In genomic region chr2:34912613-34913012, GRCm38 (mm10) we compare ENCODE assay signal across 8 mouse cellular contexts. TPM values are rescaled to one million over a fixed set of nuclear protein-coding genes. Genes with fewer than 3 reads are reported as not detected.
A peak's percentile ranks its signal among the peaks of the same experiment; 100 is the strongest.
DNase-seq lines count a peak whose midpoint lies in the region; ATAC-seq lines count a peak whose summit lies in the region.

No protein-coding gene starts in this region.

- H3K36me3 ChIP-seq in liver, embryonic 11.5 days (ENCODE audit: control insufficient read depth, insufficient read depth, low read length) = no peaks in the 10 kb centered on the region
- H3K36me3 ChIP-seq in forebrain, embryonic 13.5 days (ENCODE audit: poor library complexity, severe bottlenecking) = no peaks in the 10 kb centered on the region; the same call in 1 of the 2 replicates
- H3K36me3 ChIP-seq in liver, embryonic 13.5 days = peaks cover 20% of the 10 kb centered on the region; the same call in 1 of the 2 replicates

- peak overlapping the region; percentile 50; the same call in 1 of the 2 replicates for H3K9ac ChIP-seq in liver, embryonic 11.5 days (ENCODE audit: low read depth, low read length)
- peak overlapping the region; percentile 63; the same call in 1 of the 2 replicates for H3K9ac ChIP-seq in forebrain, embryonic 13.5 days
- H3K9ac ChIP-seq in liver, embryonic 13.5 days = peak overlapping the region; percentile 78

- H3K9me3 ChIP-seq in liver, embryonic 11.5 days (ENCODE audit: control insufficient read depth, low read length) = no peaks in the 10 kb centered on the region
- H3K9me3 ChIP-seq in forebrain, embryonic 13.5 days (replicated peaks) = no peaks in the 10 kb centered on the region
- H3K9me3 ChIP-seq in liver, embryonic 13.5 days (replicated peaks) = no peaks in the 10 kb centered on the region

- intact Hi-C loops in gastrocnemius, postnatal 14 days (cut with DNase I; ENCODE audit: low total_unique reads) = no loop called here

- H3K27ac ChIP-seq in liver, embryonic 11.5 days (ENCODE audit: low read depth, low read length) = no peak overlapping the region
- no peak overlapping the region for H3K27ac ChIP-seq in forebrain, embryonic 13.5 days
- no peak overlapping the region for H3K27ac ChIP-seq in liver, embryonic 13.5 days

- no peak for DNase-seq in liver, embryonic 11.5 days (ENCODE audit: low spot score)
- DNase-seq in liver = no peak
- no peak for DNase-seq in liver, embryonic 13.5 days
- peak; percentile 46 for DNase-seq in thymus, postnatal 0 days (ENCODE audit: low spot score)
- no peak for DNase-seq in B cell, adult 2 months
- no peak for DNase-seq in frontal cortex, postnatal 36 days (ENCODE audit: low spot score in 2 of 2)
- no peak for DNase-seq in gastrocnemius, postnatal 14 days

- WGBS in liver, embryonic 11.5 days = 43% methylated on average over 7 of the region's 7 CpGs
- WGBS in forebrain, embryonic 13.5 days = 36% methylated on average over 7 of the region's 7 CpGs
- WGBS in liver, embryonic 13.5 days (ENCODE audit: insufficient replicate concordance) = 56% methylated on average over 7 of the region's 7 CpGs

- peak overlapping the region; percentile 85 for H3K4me2 ChIP-seq in liver, embryonic 11.5 days
- H3K4me2 ChIP-seq in forebrain, embryonic 13.5 days = peak overlapping the region; percentile 82
- H3K4me2 ChIP-seq in liver, embryonic 13.5 days = peak overlapping the region; percentile 90

- H3K4me1 ChIP-seq in liver, embryonic 11.5 days (replicated peaks; ENCODE audit: control insufficient read depth, insufficient read depth, low read length) = peaks cover 10% of the 10 kb centered on the region
- H3K4me1 ChIP-seq in forebrain, embryonic 13.5 days = peaks cover 25% of the 10 kb centered on the region
- H3K4me1 ChIP-seq in liver, embryonic 13.5 days (replicated peaks) = peaks cover 28% of the 10 kb centered on the region

- ATAC-seq in liver, embryonic 11.5 days (replicated peaks; ENCODE audit: low FRiP score) = no peak
- ATAC-seq in forebrain, embryonic 13.5 days = no peak
- ATAC-seq in liver, embryonic 13.5 days (ENCODE audit: low read depth) = no peak

- peak overlapping the region; percentile 76 for H3K4me3 ChIP-seq in liver, embryonic 11.5 days (ENCODE audit: low read depth, low read length)
- peak overlapping the region; percentile 59 for H3K4me3 ChIP-seq in forebrain, embryonic 13.5 days
- H3K4me3 ChIP-seq in liver, embryonic 13.5 days (replicated peaks) = peak overlapping the region; percentile 74

- peaks cover 30% of the 10 kb centered on the region for H3K27me3 ChIP-seq in liver, embryonic 11.5 days (replicated peaks; ENCODE audit: control insufficient read depth, insufficient read depth, low read length)
- peaks cover 38% of the 10 kb centered on the region for H3K27me3 ChIP-seq in forebrain, embryonic 13.5 days
- peaks cover 39% of the 10 kb centered on the region for H3K27me3 ChIP-seq in liver, embryonic 13.5 days

RNA-seq across cellular contexts. Expression of gene Phf19, which starts 1.2 kb away (rescaled TPM):
- polyA plus RNA-seq in liver, embryonic 11.5 days (2014; fragmentation: Nextera tagmentation; extraction: Ambion mirVana) = 4.5 and 5.2 TPM in 2 replicates
- 4.2 and 4.5 TPM in 2 replicates for polyA plus RNA-seq in forebrain, embryonic 13.5 days (2015; fragmentation: Nextera tagmentation; extraction: Ambion mirVana)
- polyA plus RNA-seq in liver, embryonic 13.5 days (2015; fragmentation: Nextera tagmentation; extraction: Ambion mirVana) = 2.3 and 3.0 TPM in 2 replicates
- polyA plus RNA-seq in thymus, postnatal 0 days (2015; fragmentation: Nextera tagmentation; extraction: Ambion mirVana) = 10.7 TPM in 2 replicates
- total RNA-seq in gastrocnemius, postnatal 14 days (2021) = 1 to 10 TPM; 1.7 to 2.1 TPM

RNA-seq across cellular contexts. Expression of gene Psmd5, which starts 37.8 kb away (rescaled TPM):
- polyA plus RNA-seq in liver, embryonic 11.5 days (2014; fragmentation: Nextera tagmentation; extraction: Ambion mirVana) = 138 and 147 TPM in 2 replicates
- polyA plus RNA-seq in forebrain, embryonic 13.5 days (2015; fragmentation: Nextera tagmentation; extraction: Ambion mirVana) = 101 and 109 TPM in 2 replicates
- 93.6 and 106 TPM in 2 replicates for polyA plus RNA-seq in liver, embryonic 13.5 days (2015; fragmentation: Nextera tagmentation; extraction: Ambion mirVana)
- polyA plus RNA-seq in thymus, postnatal 0 days (2015; fragmentation: Nextera tagmentation; extraction: Ambion mirVana) = 81.1 and 85.3 TPM in 2 replicates
- 10 to 100 TPM; 13.5 to 13.8 TPM for total RNA-seq in gastrocnemius, postnatal 14 days (2021)

RNA-seq across cellular contexts. Expression of gene Cutal, which starts 38.4 kb away (rescaled TPM):
- 2.5 and 2.7 TPM in 2 replicates for polyA plus RNA-seq in liver, embryonic 11.5 days (2014; fragmentation: Nextera tagmentation; extraction: Ambion mirVana)
- polyA plus RNA-seq in forebrain, embryonic 13.5 days (2015; fragmentation: Nextera tagmentation; extraction: Ambion mirVana) = 0.08 TPM in 1 of 2 replicates, not detected in the other
- polyA plus RNA-seq in liver, embryonic 13.5 days (2015; fragmentation: Nextera tagmentation; extraction: Ambion mirVana) = 3.4 and 4.4 TPM in 2 replicates
- 0.30 and 0.62 TPM in 2 replicates for polyA plus RNA-seq in thymus, postnatal 0 days (2015; fragmentation: Nextera tagmentation; extraction: Ambion mirVana)
- total RNA-seq in gastrocnemius, postnatal 14 days (2021) = under 1 TPM; 0.29 to 0.49 TPM

RNA-seq across cellular contexts. Expression of gene Traf1, which starts 49.0 kb away (rescaled TPM):
- polyA plus RNA-seq in liver, embryonic 11.5 days (2014; fragmentation: Nextera tagmentation; extraction: Ambion mirVana) = 0.38 TPM in 2 replicates
- polyA plus RNA-seq in forebrain, embryonic 13.5 days (2015; fragmentation: Nextera tagmentation; extraction: Ambion mirVana) = 0.13 and 0.34 TPM in 2 replicates
- polyA plus RNA-seq in liver, embryonic 13.5 days (2015; fragmentation: Nextera tagmentation; extraction: Ambion mirVana) = 0.14 and 0.15 TPM in 2 replicates
- polyA plus RNA-seq in thymus, postnatal 0 days (2015; fragmentation: Nextera tagmentation; extraction: Ambion mirVana) = 14.3 and 15.4 TPM in 2 replicates
- 1 to 10 TPM; 1.0 to 1.7 TPM for total RNA-seq in gastrocnemius, postnatal 14 days (2021)
